Mouse (Mus musculus) CH12F3 (cell line): Measurements from ENCODE around the gene Hoxd9.

Experiments
- in situ Hi-C: fragments of 300-500 bp; cut with MboI; formaldehyde crosslinking; loops from 2 replicates; pipeline ENCODE4 v1.14.3; 2020; ENCODE audit warnings: low sequenced_read_pairs

The Hoxd9 gene

GRCm38 (mm10) chr2:74738623-74739475, 41.3 kb downstream of the Hoxd9 start:
- in situ Hi-C loops = no loop called here

- in situ Hi-C loops = no loop called here
These were observed 41.9 kb downstream of the Hoxd9 start for GRCm38 (mm10) chr2:74739476-74739800.

DNA sequence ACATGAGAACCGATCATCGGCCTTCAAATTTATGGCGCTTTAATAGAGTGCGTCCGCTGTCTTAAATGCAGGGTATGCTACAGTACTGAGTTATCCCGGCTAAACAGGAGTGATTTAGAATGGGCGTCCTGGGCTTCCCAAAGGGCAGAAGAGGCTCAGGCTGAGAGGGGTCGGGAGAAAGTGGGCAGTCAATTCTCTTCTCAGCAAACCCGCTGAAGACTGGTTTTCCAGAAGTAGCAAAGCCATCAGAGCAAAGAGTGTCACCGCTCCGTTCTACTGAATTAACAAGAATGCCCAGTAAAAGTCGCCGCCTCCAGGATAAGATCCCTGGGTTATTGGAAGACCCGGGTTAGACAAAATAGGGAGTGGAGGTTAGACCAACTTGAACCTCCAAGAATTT, 42.3 kb downstream of the Hoxd9 start:
- in situ Hi-C loops = no loop called here

- in situ Hi-C loops = no loop called here
These were observed 43.0 kb downstream of the Hoxd9 start for GRCm38 (mm10) chr2:74740311-74741091.

- in situ Hi-C loops = no loop called here
These were observed 43.9 kb downstream of the Hoxd9 start for GRCm38 (mm10) chr2:74741252-74741978.

DNA sequence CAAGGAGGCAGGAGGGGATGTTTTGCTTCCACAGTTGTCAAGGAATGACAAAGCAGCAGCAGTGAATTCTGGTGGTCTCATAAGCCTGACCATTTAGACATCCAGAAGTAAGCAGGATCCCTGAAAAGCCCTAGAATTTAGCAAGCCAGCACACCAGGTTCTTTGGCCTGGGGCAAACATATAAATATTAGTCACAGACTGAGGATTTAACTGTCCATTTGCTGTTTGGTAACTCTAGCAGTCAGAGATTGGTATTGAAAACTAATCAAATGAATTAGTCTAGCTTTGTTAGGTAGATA, 44.4 kb downstream of the Hoxd9 start:
- in situ Hi-C loops = no loop called here

GRCm38 (mm10) chr2:74745540-74746297, 48.2 kb downstream of the Hoxd9 start:
- in situ Hi-C loops = no loop called here

- in situ Hi-C loops = no loop called here
These were observed 48.9 kb downstream of the Hoxd9 start for GRCm38 (mm10) chr2:74746298-74746921.

- in situ Hi-C loops = no loop called here
These were observed 49.5 kb downstream of the Hoxd9 start for GRCm38 (mm10) chr2:74747006-74747405.

- in situ Hi-C loops = no loop called here
These were observed 50.2 kb downstream of the Hoxd9 start for GRCm38 (mm10) chr2:74747661-74748141.

- in situ Hi-C loops = no loop called here
These were observed 51.0 kb downstream of the Hoxd9 start for GRCm38 (mm10) chr2:74748436-74748995.

DNA sequence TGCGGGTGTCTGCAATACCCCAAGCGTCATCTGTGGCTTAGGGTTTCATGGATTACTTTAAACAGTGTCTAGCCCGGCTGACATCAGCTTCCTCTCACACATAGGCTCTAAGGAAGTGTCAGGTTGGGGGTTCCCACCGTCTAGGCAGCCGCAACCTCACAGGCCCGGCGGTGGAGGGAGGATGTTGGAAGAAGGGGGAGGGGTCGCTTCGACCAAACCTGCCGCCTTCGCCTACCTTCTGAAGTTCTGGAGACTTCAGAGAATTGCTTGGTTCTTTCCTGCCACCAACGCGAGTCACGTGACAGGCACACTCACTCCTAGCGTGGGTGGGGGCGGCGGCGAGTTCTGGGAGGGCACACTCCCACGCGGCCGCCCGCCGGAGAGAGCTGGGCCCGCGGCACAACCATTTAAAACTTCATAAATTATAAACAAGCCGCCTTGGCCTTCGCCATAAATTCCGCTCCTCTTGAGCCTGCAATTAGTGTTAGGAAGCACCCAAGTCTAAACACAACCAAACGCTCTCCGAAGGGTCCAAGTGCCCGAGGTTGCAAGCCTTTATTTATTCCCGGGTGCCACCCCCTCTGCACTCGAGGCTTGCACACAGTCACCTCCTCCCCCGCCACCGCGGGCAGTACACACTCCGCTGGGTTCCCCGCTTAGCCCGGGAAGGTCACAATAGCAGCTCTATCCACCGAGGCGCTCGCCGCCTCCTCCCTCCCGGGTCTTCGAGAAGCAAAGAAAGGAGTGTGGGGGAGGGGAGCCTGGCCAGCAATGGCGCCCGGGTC, 52.0 kb downstream of the Hoxd9 start:
- in situ Hi-C loops = no loop called here
